Mouse (Mus musculus) mammary gland, adult 2 months (tissue): ENCODE data around the gene Clstn1. TPM values are rescaled to one million over a fixed set of nuclear protein-coding genes. Genes with fewer than 3 reads are reported as not detected.

Experiments
- polyA plus RNA-seq: library from polyadenylated mRNA; depleted of rRNA; stranded (reverse); fragments of >200 nt; gene quantifications from 2 replicates; pipeline ENCODE4 v1.2.3, GENCODE M21; 2012; ENCODE audit warnings: low replicate concordance; rRNA removed

Clstn1 gene
- 24.3 and 35.5 TPM in 2 replicates for polyA plus RNA-seq

DNA sequence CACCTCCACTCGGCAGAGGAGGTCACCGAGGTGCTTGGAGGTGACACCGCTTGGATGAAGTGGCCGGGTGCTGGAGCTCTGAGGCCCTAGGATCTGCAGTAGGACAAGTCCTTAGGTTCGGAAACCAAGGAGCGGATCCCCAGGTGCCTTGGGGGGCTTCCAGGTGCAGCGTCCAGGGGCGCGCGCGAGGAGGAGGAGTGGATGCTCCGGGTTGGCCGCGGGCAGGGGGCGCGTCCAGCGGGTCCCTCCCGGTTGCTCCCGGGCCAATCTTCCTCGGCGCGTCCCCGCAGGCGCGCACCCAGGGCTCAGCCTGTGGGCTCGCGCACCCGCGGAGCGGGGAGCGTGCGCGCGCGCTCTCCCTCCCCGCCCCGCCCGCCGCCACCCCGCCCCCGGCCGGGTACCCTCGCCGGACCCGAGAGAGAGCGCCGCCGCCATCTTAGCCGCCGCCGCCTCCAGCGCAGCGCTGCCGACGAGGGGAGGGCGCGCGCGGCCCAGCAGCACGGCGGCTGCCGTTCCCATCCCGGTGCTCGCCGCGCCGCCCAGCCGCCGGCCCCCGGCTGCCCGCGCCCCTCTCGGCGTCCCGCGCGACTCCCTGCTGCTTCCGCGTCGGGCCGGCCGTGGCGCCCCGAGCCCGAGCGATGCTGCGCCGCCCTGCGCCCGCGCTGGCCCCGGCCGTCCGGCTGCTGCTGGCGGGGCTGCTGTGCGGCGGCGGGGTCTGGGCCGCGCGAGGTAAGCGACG lies at the start of gene Clstn1:
Gene Clstn1, plus strand, starts transcription at position 425 of the 739 bp plus-strand sequence.

Other genes with a start within 250 kb of the Clstn1 start
- gene Ube4b, start 159.7 kb upstream of the Clstn1 start, polyA plus RNA-seq, result 46.0 and 81.9 TPM in 2 replicates
- 11.0 and 16.6 TPM in 2 replicates for gene Rbp7, start 131.5 kb upstream of the Clstn1 start, polyA plus RNA-seq
- not detected in 2 replicates for gene Tmem274, start 109.1 kb upstream of the Clstn1 start, polyA plus RNA-seq
- 8.6 and 16.1 TPM in 2 replicates for gene Nmnat1, start 101.3 kb upstream of the Clstn1 start, polyA plus RNA-seq
- gene Lzic, start 101.2 kb upstream of the Clstn1 start, polyA plus RNA-seq, result 12.7 and 18.3 TPM in 2 replicates
- 20.3 and 20.5 TPM in 2 replicates for gene Ctnnbip1, start 68.2 kb upstream of the Clstn1 start, polyA plus RNA-seq
- 34.7 and 71.6 TPM in 2 replicates for gene Pik3cd, start 116.1 kb downstream of the Clstn1 start, polyA plus RNA-seq
- 51.8 and 56.6 TPM in 2 replicates for gene Tmem201, start 151.6 kb downstream of the Clstn1 start, polyA plus RNA-seq
- gene Slc25a33, start 187.8 kb downstream of the Clstn1 start, polyA plus RNA-seq, result 14.0 and 20.9 TPM in 2 replicates